Mouse (Mus musculus): ENCODE data around the gene Ppp1r13l. TPM values are rescaled to one million over a fixed set of nuclear protein-coding genes. Genes with fewer than 3 reads are reported as not detected.
A peak's percentile ranks its signal among the peaks of the same experiment; 100 is the strongest.

The Ppp1r13l gene
- total RNA-seq, 2 experiments from 2014 or later: 39.0 to 47.2 TPM

DNA sequence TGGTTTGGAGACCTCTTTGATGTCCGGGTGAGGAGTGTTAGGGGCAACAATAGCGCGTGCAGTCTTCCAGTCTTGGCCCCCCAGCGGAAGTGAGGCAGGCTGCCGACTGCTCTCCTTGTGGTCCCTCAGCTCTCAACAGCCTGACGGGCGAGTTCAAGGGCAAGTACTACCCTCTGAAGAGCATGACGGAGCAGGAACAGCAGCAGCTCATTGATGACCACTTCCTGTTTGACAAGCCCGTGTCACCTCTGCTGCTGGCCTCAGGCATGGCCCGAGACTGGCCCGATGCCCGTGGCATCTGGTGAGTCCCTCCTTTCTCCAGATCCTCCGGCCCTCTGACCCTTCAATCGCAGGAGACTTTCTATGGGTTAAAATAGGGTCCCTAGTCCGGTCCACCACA is 57.0 kb downstream of the Ppp1r13l start:
- no peak for DNase-seq

GRCm38 (mm10) chr7:19420121-19420520 is 60.6 kb downstream of the Ppp1r13l start:
- no peak for DNase-seq

DNA sequence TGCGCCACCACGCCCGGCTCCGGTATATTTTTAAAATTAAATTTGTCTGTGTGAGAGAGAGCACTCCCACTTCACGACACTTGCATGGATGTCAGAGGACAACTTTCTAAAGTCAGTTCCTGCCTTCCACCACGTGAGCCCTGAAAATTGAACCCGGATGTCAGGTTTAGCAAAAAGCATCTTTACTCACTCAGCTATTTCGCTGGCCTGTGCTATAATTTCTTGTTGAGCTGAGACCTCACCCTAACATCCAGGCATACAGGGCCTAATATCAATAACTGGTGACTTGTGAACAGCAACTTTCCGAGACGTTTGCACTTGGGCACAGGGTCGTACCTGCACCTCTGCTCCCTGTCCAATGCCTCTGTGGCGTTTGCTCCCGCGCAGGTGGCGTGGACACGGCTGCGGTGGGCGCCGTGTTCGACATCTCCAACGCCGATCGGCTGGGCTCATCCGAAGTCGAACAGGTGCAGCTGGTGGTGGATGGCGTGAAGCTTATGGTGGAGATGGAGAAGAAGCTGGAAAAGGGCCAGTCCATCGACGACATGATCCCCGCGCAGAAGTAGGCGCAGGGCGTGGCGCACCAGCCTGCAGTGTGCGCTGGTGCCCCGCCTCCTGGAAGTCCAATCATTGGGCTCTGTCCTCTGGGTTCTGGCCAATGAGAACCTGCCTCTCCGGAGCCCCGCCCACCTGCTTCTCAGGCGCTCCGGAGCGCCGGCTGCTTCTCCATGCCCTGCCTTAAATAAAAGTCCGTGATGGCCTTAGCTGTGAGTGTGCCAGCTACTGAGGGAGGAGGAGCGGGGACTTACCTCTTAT is 61.5 kb downstream of the Ppp1r13l start:
- peak; percentile 90 for DNase-seq

GRCm38 (mm10) chr7:19423083-19423482 is 63.5 kb downstream of the Ppp1r13l start:
- no peak for DNase-seq

DNA sequence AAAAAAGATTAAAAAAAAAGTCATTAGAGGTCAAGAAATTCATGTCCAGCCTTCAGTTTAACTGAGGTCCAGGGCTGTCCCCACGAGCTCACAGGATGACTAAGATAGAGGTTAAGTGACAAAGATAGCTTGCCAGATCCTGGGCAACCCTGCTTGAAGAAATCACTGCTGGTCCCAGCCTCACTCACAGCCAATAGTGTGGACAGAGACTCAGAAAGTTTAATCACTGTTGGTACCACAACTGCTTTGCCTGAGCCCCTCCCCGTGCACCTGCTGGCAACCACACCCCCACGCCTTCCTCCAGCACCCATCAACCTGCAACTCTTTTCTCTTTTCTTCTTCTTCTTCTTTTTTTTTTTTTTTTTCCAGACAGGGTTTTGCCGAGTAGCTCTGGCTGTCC is 64.5 kb downstream of the Ppp1r13l start:
- DNase-seq: no peak

DNA sequence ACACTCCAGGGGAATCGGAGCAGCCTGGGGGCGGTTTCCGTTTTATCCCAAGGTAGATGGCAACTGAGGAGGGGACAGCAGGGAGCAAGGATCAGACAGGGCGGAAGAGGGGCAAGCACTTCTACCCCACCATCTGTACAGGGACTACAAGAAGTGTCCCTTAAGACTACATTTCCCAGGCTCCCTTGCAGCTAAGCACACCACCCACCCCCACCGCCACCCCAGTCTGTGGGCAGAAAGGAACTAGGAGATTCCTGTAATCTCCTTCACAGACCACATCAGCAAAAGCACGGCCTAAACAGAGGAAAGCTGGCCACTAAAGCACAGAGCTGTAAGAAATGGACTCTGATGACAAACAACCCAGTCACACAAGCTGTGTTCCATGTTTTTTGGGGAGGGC is 66.8 kb downstream of the Ppp1r13l start:
- no peak for DNase-seq

- DNase-seq: no peak
These were observed 67.3 kb downstream of the Ppp1r13l start for GRCm38 (mm10) chr7:19426888-19427287.

Small RNA genes lying within 50 kb of the gene (microRNA-seq; reads per million reads assigned to microRNA genes)
- 0 reads per million in 2 experiments for gene Mir343

Other genes with a start within 250 kb of the Ppp1r13l start
- under 1 TPM; 0.33 to 0.56 TPM for gene Gm4969, start 241.4 kb upstream of the Ppp1r13l start, total RNA-seq (2021)
- 1 to 10 TPM; 5.5 to 7.2 TPM for gene Fbxo46, start 239.9 kb upstream of the Ppp1r13l start, total RNA-seq (2021)
- gene Qpctl, start 210.5 kb upstream of the Ppp1r13l start, total RNA-seq (2021): 1 to 10 TPM; 6.9 to 7.7 TPM
- 10 to 100 TPM; 95.2 to 99.9 TPM for gene Snrpd2, start 210.0 kb upstream of the Ppp1r13l start, total RNA-seq (2021)
- 1 to 10 TPM; 1.3 TPM for gene Gipr, start 193.6 kb upstream of the Ppp1r13l start, total RNA-seq (2021)
- 10 to 100 TPM; 70.6 to 77.3 TPM for gene Eml2, start 183.3 kb upstream of the Ppp1r13l start, total RNA-seq (2021)
- gene Gpr4, start 147.2 kb upstream of the Ppp1r13l start, total RNA-seq (2021): 1 to 10 TPM; 6.7 to 8.1 TPM
- 10 to 100 TPM; 54.7 to 60.0 TPM for gene Opa3, start 131.4 kb upstream of the Ppp1r13l start, total RNA-seq (2021)
- gene Vasp, start 87.9 kb upstream of the Ppp1r13l start, total RNA-seq (2021): 100 to 1,000 TPM; 117 to 119 TPM
- gene Ppm1n, start 79.7 kb upstream of the Ppp1r13l start, total RNA-seq (2021): under 1 TPM in 1 of 2 experiments, not detected in 1; 0.26 TPM
- gene Rtn2, start 77.1 kb upstream of the Ppp1r13l start, total RNA-seq (2021): 10 to 100 TPM; 30.2 to 32.3 TPM
- under 1 TPM; 0.52 to 0.86 TPM for gene Fosb, start 49.7 kb upstream of the Ppp1r13l start, total RNA-seq (2021)
- 10 to 100 TPM; 42.4 to 43.5 TPM for gene Ercc1, start 15.0 kb upstream of the Ppp1r13l start, total RNA-seq (2021)
- gene Cd3eap, start 266 bp upstream of the Ppp1r13l start, total RNA-seq (2021): 1 to 10 TPM; 9.0 to 9.5 TPM
- 10 to 100 TPM; 13.8 to 18.6 TPM for gene Ercc2, start 22.3 kb downstream of the Ppp1r13l start, total RNA-seq (2021)
- gene Klc3, start 44.4 kb downstream of the Ppp1r13l start, total RNA-seq (2021): under 1 TPM; 0.33 to 0.36 TPM
- gene Ckm, start 45.0 kb downstream of the Ppp1r13l start, total RNA-seq (2021): 1,000 to 10,000 TPM; 2,784 to 3,078 TPM
- 10 to 100 TPM; 28.8 to 30.3 TPM for gene Mark4, start 99.1 kb downstream of the Ppp1r13l start, total RNA-seq (2021)
- gene Exoc3l2, start 103.6 kb downstream of the Ppp1r13l start, total RNA-seq (2021): 1 to 10 TPM in 1 of 2 experiments, under 1 TPM in 1; 0.93 to 1.1 TPM
- gene Bloc1s3, start 148.6 kb downstream of the Ppp1r13l start, total RNA-seq (2021): 1 to 10 TPM; 2.0 to 2.5 TPM
- 10 to 100 TPM; 45.8 to 46.8 TPM for gene Trappc6a, start 148.6 kb downstream of the Ppp1r13l start, total RNA-seq (2021)
- gene Nkpd1, start 158.1 kb downstream of the Ppp1r13l start, total RNA-seq (2021): not detected
- gene Ppp1r37, start 203.3 kb downstream of the Ppp1r13l start, total RNA-seq (2021): 10 to 100 TPM; 45.4 to 45.6 TPM
- under 1 TPM in 1 of 2 experiments, not detected in 1; 0.17 TPM for gene Zfp296, start 217.5 kb downstream of the Ppp1r13l start, total RNA-seq (2021)
- gene Gemin7, start 217.8 kb downstream of the Ppp1r13l start, total RNA-seq (2021): 10 to 100 TPM; 55.3 to 61.1 TPM
- 10 to 100 TPM; 33.0 to 33.7 TPM for gene Clasrp, start 244.7 kb downstream of the Ppp1r13l start, total RNA-seq (2021)